Mouse (Mus musculus): ENCODE results near the gene Sorcs2.

The Sorcs2 gene

GRCm38 (mm10) chr5:36359535-36360243 lies 38.2 kb downstream of the Sorcs2 start:
- DNase-seq (ENCODE audit: low read depth, low spot score), result peak; percentile 63

GRCm38 (mm10) chr5:36358161-36358560 lies 39.8 kb downstream of the Sorcs2 start:
- no peak for DNase-seq (ENCODE audit: low read depth, low spot score)

DNA sequence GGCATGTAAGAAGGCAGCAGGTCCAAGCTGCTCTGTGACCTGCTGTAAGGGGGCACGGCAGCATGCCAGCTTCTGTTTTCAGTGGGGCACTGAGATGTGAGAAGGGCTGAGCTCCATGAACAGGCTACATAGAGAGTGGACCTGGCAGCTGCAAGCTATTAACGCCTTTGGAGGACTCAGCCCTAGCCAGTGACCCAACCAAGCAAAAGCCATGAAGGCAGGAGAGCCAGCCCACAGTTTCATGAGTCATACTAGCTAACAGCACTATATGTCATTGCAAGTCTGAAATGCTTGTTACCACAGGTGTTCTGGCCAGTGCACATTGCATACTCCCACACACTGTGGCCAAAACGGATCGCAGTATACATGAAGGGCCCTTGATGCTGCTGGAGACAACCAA lies 41.3 kb downstream of the Sorcs2 start:
- DNase-seq (ENCODE audit: low read depth, low spot score), result no peak

DNA sequence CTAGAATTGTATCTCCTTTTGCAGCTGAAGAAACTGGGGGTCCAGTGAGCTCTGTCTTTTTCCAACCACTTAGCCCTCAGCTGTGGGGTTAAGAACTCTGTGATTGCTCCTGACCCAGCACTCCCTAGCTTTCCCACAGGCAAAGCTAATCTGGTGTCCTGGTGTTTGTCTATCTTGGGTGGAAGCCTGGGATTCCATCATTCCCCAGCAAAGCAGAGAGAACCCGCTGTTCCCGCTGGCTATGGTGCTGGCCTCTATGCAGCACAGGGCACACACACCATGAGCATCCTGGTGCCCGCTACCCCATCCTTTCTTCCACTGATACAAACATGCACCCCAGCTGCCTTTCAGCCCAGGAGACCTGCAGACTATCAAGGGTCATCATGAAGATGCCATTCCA lies 42.3 kb downstream of the Sorcs2 start:
- DNase-seq (ENCODE audit: low read depth, low spot score), result no peak

GRCm38 (mm10) chr5:36353679-36354078 lies 44.3 kb downstream of the Sorcs2 start:
- DNase-seq (ENCODE audit: low read depth, low spot score), result no peak

DNA sequence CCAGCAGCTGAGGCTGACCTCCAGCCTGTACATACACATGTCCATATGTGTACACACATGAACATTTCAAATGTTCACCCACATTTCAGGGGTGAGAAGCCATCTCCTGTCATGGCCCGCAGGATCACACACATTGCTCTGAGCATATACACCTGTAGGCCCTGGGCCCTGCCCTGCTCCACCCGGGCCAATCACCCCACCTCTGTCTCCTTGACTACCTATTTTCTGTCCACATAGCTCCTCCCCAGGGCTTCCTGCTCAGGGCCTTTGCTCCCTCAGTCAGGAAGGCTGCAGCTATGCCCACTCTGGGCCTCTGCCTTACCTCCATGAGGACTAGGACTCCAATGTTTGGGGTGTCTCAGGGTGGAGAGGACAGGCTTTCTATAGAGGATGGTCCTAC lies 44.7 kb downstream of the Sorcs2 start:
- no peak for DNase-seq (ENCODE audit: low read depth, low spot score)

GRCm38 (mm10) chr5:36346698-36347097 lies 51.2 kb downstream of the Sorcs2 start:
- DNase-seq (ENCODE audit: low read depth, low spot score), result no peak

DNA sequence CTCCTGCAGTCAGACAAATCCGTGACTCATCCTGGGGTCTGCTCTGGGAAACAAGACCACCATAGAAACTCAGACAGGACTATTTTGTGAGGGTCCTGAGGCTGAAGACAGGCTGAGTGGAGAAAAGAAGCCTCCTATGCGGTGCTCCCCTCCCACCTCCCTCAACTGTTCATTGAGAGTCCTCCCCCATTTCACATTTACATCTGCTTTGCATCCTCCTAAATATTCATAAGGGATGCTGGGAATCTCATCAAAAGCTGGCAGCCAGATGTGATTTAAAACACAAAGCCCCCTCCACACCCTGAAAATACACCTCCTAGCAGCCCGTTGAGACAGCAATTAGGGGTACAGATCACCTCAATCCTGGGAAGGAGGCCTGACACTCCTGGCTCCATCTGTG lies 58.7 kb downstream of the Sorcs2 start:
- no peak for DNase-seq (ENCODE audit: low read depth, low spot score)

DNA sequence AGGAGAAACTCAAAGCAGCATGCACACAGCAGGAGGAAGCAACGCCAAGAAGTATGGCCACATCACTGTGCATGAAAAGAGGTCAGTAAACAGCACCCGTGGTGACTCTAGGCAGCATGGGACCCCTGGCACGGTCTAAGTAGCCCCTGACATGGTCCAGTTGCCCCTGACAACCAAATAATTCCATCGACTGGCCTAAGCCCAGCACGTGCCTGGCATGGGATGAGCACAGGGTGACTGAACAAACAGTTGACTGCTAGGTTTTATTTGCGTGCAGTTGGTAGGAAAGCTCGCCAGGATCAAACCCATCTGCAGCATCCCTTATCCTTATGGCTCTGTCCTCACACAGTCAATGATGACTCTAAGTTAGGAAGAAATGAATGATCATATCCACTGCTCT lies 61.7 kb downstream of the Sorcs2 start:
- no peak for DNase-seq (ENCODE audit: low read depth, low spot score)

GRCm38 (mm10) chr5:36335661-36336060 lies 62.3 kb downstream of the Sorcs2 start:
- no peak for DNase-seq (ENCODE audit: low read depth, low spot score)

GRCm38 (mm10) chr5:36334227-36334626 lies 63.7 kb downstream of the Sorcs2 start:
- DNase-seq (ENCODE audit: low read depth, low spot score), result no peak

DNA sequence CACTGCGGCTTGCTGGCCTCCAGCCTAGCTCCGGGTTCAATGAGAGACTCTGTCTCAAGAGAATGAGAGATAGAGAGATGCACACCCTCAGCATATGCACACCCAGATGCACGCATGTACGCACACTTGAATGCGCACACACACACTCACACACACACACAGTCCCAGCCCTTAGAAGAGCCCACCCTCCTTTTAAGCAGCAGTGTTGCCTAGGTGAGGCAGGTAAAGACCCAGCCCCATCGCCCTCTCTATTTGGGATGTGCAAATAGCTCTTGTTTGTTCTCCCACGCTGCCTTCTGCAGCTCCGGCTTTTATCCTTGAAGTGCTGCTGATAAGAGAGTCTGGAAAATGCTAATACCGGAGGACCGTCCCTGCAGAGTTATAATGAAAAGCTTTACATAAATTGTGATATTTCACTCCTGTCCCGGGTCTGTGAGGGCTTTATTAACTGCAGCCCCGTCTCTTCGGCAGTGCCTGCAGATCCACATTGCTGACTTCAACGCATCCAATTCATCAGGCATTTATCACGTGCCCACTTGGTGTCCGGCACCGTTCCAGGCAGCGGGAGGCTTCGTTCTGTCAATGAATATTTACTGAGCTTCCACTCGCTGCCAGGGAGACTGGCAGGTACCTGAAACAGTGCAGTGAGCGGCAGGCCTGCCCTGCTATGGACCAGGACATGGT lies 67.3 kb downstream of the Sorcs2 start:
- DNase-seq (ENCODE audit: low read depth, low spot score), result no peak

GRCm38 (mm10) chr5:36326057-36327010 lies 71.6 kb downstream of the Sorcs2 start:
- no peak for DNase-seq (ENCODE audit: low read depth, low spot score)

DNA sequence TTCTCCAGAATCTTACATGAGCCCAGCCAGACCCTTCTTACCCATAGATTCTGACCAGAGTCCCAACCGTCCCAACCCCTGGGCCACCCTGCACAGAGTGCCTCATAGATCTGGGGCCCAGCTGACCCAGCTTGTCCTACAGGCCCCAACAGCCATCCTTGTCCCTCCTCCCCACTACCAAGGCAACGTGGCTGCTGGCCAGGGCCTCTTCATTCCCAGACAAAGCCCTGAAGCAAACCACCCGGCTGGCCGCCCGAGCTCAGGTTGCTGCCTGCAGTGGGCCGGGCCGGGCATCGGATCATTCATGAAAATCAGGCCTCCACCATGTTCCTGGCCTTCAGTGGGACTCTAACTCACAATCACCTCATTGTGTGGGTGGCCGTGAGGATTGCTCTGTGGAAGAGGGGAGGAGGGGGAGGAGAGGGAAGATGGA lies 73.8 kb downstream of the Sorcs2 start:
- DNase-seq (ENCODE audit: low read depth, low spot score), result no peak

- peak; percentile 60 for DNase-seq (ENCODE audit: low read depth, low spot score)
Measured at GRCm38 (mm10) chr5:36323526-36323925, 74.4 kb downstream of the Sorcs2 start.

DNA sequence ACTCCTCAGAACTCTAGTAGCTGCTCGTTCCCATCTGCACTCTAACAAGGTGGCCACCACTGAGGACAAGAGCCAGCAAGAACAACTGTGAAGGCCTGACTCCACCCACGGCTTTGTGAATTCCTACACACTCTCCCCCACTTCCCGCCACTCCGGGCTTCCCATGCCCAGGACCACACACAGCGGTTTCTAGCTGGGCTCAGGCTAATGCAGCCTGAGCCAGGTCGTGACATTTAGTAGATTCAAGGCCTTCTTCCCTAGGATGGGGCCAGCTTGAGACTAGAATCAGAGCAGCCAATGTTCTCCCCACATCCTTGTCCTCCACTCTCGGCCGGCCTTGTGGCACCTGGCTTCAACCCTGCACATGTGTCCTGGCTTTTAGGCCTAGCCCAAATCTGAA lies 76.4 kb downstream of the Sorcs2 start:
- peak; percentile 27 for DNase-seq (ENCODE audit: low read depth, low spot score)

- DNase-seq (ENCODE audit: low read depth, low spot score), result no peak
Measured at GRCm38 (mm10) chr5:36320667-36321066, 77.3 kb downstream of the Sorcs2 start.

- DNase-seq (ENCODE audit: low read depth, low spot score), result no peak
Measured at GRCm38 (mm10) chr5:36317641-36318368, 80.1 kb downstream of the Sorcs2 start.

- DNase-seq (ENCODE audit: low read depth, low spot score), result no peak
Measured at GRCm38 (mm10) chr5:36315106-36315505, 82.8 kb downstream of the Sorcs2 start.

DNA sequence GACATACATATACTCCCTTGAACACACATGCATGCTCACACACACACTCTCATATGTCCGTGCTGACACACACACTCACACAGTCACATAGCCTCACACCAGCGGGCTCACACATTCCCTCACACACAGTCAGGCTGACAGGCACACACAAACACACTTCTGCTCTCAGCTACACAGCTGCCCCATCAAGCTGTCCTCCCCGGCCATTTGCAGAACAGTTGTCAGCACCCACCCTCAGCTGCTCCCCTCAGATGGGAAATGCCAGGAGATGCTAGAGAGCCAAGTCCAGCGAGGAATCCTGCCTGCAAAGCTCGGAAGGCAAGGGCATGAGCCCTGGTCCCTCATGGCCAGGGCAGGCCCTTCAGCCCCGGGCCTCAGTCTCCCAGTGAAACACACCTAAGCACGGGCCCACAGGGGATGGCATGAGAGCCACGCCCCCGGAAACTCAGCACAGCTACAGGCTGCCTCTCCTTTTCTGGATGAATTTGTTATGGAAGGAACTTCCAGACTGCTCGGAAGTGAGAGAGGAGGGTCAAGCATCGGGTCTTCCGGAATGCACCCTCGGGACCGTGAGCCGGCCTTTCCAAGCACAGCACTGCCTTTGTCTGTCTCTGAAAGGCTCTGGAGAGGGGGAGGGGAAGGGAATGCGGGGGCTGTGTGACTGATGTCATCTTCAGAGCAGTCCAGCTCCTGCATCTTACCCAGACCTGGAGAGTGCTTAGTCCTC lies 84.4 kb downstream of the Sorcs2 start:
- DNase-seq (ENCODE audit: low read depth, low spot score), result peak; percentile 34

GRCm38 (mm10) chr5:36312926-36313325 lies 85.0 kb downstream of the Sorcs2 start:
- DNase-seq (ENCODE audit: low read depth, low spot score), result no peak

Measured in skeletal muscle tissue, adult 2 months (tissue).